Mouse (Mus musculus) cortical plate, adult 2 months (tissue): Measurements from ENCODE around the gene Pde1b.

Experiments
- CTCF ChIP-seq: fragments of 200-500 bp; IDR thresholded peaks from 2 replicates; pipeline ENCODE4 v1.5.1; 2011; ENCODE audit warnings: mild to moderate bottlenecking, control low read depth, low read length; ENCODE audit not compliant: insufficient read depth; ENCODE audit errors: extremely low read depth
- POLR2A ChIP-seq: fragments of 200-500 bp; IDR thresholded peaks from 2 replicates; pipeline ENCODE4 v1.6.1; 2011; ENCODE audit warnings: mild to moderate bottlenecking, low read length, control low read depth; ENCODE audit not compliant: insufficient read depth; ENCODE audit errors: extremely low read depth

DNA sequence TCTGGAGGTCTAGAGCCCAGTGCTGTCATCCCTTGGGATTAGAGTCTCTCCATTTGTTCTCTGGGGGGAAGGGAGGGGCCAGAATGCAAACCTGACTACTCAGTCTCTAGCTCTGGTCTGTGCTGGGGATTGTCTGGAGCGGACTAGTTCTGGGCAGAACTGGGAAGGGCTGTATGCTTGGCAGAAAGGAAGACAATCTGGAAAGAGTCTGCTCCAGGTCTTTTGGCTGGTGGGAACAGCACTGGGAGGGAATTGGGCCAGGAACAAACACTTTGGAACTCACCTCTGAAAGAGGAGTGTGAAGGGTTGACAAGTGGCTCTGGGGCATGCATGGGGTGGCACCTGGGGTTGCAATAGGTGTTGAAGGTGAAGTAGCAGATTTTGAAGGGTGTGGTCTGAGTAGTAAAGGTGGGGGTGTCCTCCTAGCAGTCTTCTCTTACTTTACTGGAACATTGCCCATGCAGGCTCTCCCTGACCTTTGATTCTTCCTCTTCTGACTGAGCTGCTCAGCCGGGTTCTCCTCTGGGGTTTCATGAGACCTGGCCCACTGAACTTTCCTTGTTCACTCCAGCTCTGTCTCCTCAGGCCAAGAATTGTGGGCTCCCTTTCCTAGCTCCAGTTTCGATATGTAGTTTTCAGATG is 19.7 kb downstream of the Pde1b start:
- TF ChIP-seq CTCF (no peak), POLR2A (no peak)
